Mouse (Mus musculus) frontal cortex, postnatal 36 days (tissue): Measurements from ENCODE around the gene Pinlyp.

Experiments used
- DNase-seq, 2 experiments: peaks; one replicate each; pipeline ENCODE4 v3.0.0; 2022; ENCODE audit warnings: low spot score in 2 of 2

Gene Pinlyp

DNA sequence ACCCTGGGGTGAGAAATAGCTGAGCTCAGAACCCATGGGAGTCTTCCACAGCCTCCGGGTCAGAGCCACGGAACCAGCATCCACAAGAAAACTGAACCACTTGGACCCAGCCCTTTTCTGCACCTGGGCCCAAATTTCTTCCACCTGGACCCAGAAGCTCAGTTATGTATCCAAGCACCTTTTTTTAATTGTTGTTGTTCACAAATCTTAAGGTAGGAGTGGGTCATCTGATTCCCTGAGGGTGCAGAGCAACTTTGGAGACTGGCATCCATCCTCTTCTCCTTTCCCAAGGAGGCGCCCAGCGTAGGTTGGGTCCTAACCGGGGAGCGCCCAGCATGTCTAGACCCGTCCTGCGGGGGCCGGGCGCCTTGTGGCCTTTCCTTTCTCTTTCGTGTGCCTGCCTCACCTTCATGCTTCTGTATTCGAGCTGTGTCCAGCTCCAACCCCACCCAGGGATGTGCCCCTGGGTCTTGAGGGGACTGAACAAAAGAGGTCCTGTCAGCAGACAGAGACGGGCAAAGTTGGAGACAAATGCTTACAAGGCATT is at the start of gene Pinlyp, which contains the start of gene Xrcc1:
Pinlyp (minus strand) TSS at position 51 of the 547 bp plus-strand sequence.
Xrcc1 (plus strand) TSS at position 222 of the 547 bp plus-strand sequence.
- no peak for DNase-seq

DNA sequence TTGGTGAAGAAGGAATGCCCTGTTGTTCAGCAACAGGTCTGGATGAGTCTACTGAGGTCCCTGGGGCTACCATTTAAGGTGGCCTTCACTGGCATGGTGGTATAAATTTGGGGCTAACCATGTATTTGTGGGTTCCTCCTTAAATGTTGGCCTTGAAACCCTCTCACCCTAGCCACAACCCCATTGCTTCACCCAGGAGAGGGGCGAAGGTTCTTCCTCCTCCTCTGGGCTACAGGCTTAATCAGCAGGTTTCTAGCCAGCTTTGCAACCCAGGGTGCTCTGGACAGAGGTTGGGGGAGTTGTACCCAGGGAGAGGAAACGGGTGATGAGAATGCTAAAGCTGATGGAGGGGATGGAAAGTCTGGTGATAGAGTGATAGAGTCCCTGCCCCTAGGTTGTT is 49.5 kb upstream of the Pinlyp start:
- no peak for DNase-seq

GRCm38 (mm10) chr7:24594309-24594803 is 48.4 kb upstream of the Pinlyp start:
- no peak for DNase-seq

- peak; percentile 58 to 61 for DNase-seq
These were observed 47.8 kb upstream of the Pinlyp start for GRCm38 (mm10) chr7:24593621-24594308.

DNA sequence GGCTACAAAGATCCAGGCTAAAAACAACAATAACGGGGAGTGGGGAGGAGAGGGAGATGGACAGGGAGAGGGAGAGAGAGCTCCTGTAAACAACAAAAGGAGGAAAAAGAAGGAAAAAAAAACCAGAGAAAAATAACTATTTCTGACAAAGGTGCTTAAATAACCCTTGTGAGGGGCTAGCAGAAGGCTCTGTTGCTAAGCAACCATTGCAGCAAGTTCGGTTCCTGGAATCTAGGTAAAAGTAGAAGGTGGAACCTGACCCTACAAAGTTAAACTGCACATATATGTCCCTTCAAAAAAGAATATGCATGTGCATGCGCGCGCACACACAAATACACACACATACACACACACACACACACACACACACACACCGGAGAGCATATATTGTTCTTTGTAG is 46.9 kb upstream of the Pinlyp start:
- DNase-seq = no peak

GRCm38 (mm10) chr7:24592163-24592562 is 46.2 kb upstream of the Pinlyp start:
- no peak for DNase-seq

- DNase-seq = no peak
These were observed 45.8 kb upstream of the Pinlyp start for GRCm38 (mm10) chr7:24591735-24592134.

- no peak for DNase-seq
These were observed 42.4 kb upstream of the Pinlyp start for GRCm38 (mm10) chr7:24588336-24588735.

GRCm38 (mm10) chr7:24587330-24588105 is 41.6 kb upstream of the Pinlyp start, which contains the start of the genes Ethe1 and Zfp575:
TSS of gene Ethe1 (plus strand) at chr7:24587543.
TSS of gene Zfp575 (minus strand) at chr7:24587641.
- peak; percentile 86 to 88 for DNase-seq

GRCm38 (mm10) chr7:24586828-24587227 is 40.9 kb upstream of the Pinlyp start:
- no peak for DNase-seq

DNA sequence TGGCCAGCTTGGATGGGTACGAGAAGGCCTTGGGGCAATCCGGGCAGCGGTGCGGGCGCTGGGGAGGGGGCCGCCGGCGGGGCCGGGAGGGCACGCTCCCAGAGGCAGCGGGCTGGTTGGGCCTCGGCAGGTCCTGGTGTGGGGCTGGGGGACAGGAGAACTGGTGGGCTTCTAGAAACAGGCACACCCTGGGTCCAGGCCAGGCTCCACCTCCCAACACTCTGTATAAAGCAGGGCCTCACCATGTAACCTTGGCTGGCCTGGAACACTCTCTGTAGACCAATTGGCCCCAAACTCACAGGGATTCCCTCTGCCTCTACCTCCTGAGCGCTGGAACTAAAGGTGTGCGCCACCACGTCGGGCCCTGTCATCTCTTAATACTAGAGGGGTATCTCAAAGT is 40.1 kb upstream of the Pinlyp start:
- DNase-seq = no peak

DNA sequence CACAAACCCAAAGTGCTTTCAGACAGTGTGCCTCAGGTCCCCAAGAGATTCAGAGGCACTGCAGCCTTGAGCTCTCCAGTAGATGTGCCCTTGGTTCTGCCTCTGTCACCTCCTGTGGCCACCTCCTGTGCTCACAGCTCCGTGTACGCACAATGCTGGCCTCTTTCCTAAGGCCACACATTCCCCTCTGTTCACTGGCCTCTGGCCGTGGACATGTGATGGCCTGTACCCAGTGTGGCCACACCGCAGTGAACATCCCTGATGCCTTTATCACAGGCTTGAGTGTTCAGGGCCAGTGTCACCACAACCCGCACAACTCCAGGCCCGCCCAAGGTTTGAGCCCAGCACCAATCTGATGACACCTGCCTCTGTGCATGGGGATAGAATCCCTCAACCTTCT is 39.0 kb upstream of the Pinlyp start:
- no peak for DNase-seq

- no peak for DNase-seq
These were observed 31.9 kb upstream of the Pinlyp start for GRCm38 (mm10) chr7:24577811-24578210.

GRCm38 (mm10) chr7:24574224-24574796 is 28.4 kb upstream of the Pinlyp start:
- DNase-seq = no peak

- DNase-seq = no peak
These were observed 26.5 kb upstream of the Pinlyp start for GRCm38 (mm10) chr7:24572455-24572854.

DNA sequence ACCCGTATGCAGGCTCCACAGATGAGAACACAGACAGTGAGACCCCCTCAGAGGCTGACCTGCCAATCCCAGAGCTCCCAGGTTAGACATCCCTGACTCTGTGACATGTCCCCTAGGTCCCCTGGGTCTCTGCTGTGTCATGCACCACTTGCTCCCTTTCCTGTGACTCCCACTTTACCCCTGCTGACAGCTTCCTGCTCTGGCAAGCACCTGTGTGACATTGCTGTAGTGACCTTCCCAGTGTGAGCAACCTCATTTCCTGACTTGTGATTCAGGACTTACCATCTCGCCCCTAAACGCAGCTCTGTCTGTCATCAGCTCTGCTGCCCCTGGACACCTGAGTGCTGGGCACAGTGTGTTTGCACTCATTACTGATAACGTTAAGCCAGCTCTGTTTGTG is 25.2 kb upstream of the Pinlyp start:
- no peak for DNase-seq

DNA sequence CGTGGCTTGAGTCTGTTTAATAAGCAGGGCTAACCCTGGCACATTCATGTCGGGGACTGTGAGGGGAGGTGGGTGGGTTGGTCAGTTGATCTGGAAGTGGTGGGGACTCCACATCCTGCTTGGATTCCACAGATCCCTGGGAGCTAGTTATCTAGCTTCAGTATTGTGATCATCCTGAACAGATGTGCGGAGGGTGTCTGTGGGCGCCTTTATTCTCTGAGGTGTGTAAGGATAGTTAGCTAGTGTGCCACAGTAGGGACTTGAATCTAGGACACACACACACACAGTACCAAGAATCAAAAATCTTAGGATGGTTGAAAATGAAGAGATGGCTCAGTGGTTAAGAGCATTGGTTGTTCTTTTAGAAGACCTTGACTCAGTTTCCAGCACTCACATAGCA is 22.6 kb upstream of the Pinlyp start:
- peak in 1 of 2 experiments; percentile 28 for DNase-seq

DNA sequence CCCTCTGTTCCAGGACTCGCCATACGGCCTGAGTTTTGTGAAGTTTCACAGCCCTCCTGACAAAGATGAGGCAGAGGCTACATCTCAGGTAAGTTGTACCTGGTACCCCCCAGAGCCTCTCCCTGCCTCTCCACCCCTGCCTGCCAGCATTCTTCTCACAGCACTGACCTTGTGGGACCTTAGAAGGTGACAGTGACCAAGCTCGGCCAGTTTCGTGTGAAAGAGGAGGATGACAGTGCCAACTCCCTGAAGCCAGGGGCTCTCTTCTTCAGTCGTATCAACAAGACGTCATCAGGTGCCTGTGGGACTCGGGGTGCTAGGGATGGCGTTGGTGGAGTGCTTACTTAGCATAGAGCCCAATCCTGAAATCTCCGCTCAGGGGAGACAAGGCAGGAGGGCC is 20.3 kb upstream of the Pinlyp start:
- DNase-seq = no peak

DNA sequence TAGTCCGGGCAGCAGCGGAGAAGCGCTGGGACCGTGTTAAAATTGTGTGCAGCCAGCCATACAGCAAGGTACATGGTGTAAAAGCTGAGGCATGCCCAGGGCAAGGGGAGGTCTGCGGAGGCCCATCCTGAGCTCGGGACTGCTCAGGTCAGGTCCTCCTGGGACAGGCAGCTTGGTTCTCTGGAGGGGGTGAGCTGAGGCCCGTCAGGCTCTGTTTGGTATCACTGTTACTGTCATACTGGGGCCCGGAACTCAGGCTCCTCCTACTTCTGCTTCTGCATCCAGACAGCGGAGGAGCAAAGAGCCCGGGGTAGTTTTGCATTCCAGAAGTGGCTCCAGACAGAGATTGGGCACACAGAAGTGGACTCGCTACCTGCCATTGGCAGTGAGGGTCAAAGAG is 19.7 kb upstream of the Pinlyp start:
- DNase-seq = no peak

DNA sequence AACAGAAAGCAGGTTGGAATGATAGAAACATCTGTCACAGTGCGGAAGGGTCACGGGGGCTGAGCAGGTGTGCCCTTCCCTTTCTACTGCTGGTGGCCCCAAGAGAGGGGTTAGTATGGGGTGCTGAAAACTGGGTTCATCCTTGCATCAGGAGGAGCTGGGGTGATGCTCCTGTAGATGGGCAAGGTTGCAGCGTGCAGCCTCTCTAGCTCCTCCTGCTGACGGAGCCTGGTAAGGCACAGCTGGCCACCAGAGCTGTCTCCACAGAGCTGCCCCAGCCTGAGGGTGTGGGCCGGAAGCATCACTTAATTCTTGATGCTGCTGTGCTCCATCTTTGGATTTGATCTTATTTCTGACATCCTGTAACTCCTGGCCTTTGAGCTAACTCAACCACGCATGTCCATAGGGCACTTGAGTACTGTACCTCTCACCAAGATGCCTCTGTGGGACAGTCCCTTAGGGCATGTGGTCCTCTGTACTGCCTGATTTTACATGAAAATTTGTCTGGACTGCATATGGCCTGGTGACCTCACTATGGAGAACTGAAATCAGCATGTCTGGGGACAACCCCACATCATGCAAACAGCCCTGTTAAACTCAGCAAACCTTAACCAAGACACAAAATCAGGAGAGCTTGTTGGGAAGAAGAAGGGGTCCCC is 18.8 kb upstream of the Pinlyp start:
- peak; percentile 51 to 74 for DNase-seq

DNA sequence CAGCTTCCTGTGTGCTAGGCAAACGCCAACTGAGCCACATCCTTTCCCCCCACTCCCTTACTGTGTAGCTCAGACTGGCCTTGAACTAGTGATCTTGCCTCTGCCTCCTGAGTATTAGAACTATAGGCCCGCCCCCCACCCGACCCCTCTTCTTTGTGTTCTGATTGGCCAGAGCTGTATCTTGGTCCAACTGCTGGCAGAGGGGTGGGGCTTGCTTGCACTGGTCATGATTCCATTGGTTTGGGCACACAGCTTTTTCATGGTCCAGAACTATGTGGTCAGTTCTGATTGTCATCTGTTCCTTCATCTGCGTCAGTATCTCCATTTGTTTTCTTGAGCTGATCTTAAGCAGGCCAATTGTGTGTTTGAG is 17.9 kb upstream of the Pinlyp start:
- no peak for DNase-seq
